Mouse (Mus musculus) hindbrain, embryonic 10.5 days (tissue): ENCODE results near the gene Gm3043. TPM values are rescaled to one million over a fixed set of nuclear protein-coding genes. Genes with fewer than 3 reads are reported as not detected.
"Not testable (repeated sequence)": the region's sequence is repeated elsewhere in the genome, so short reads cannot be mapped to it uniquely, and the experiment has no call there.

Source experiments
- DNase-seq: peaks from one replicate; pipeline ENCODE4 v3.0.0-alpha.2; 2017; ENCODE audit warnings: low spot score
- H3K27ac ChIP-seq: fragments of 300-500 bp; sonication (generic); 2 replicates; pipeline ENCODE4 v1.5.1; 2016; ENCODE audit warnings: mild to moderate bottlenecking, moderate library complexity
- H3K27me3 ChIP-seq: fragments of 300-500 bp; sonication (generic); 2 replicates; pipeline ENCODE4 v1.6.1; 2016; ENCODE audit warnings: mild to moderate bottlenecking; ENCODE audit not compliant: poor library complexity, insufficient read depth, severe bottlenecking
- H3K36me3 ChIP-seq: fragments of 300-500 bp; sonication (generic); 2 replicates; pipeline ENCODE4 v1.6.1; 2016; ENCODE audit warnings: mild to moderate bottlenecking, moderate library complexity
- H3K4me1 ChIP-seq: fragments of 300-500 bp; sonication (generic); replicated peaks from 2 replicates; pipeline ENCODE4 v1.6.1; 2016; ENCODE audit warnings: mild to moderate bottlenecking
- H3K4me3 ChIP-seq: fragments of 300-500 bp; sonication (generic); 2 replicates; pipeline ENCODE4 v1.5.1; 2016; ENCODE audit warnings: mild to moderate bottlenecking, moderate library complexity
- H3K9me3 ChIP-seq: fragments of 300-500 bp; sonication (generic); 2 replicates; pipeline ENCODE4 v1.6.1; 2016; ENCODE audit warnings: mild to moderate bottlenecking, moderate library complexity
- WGBS: fragments of 180-500 bp; shearing (Covaris S2); methylation state at CpG from one replicate; pipeline ENCODE4 v1.1.7; 2016; 5-methylcytosine and 5-hydroxymethylcytosine counted together
- polyA plus RNA-seq: library from polyadenylated mRNA; unstranded; fragments of >200 nt; fragmentation: Nextera tagmentation; extraction: Ambion mirVana; gene quantifications from 2 replicates; pipeline ENCODE4 v1.2.1, GENCODE M21; 2016

Gene Gm3043
- not detected in 2 replicates for polyA plus RNA-seq

GRCm38 (mm10) chr14:3688483-3688882 lies at the start of gene Gm3043:
Gene Gm3043, plus strand, starts transcription at chr14:3688783.
- H3K4me1 ChIP-seq, H3K9me3 ChIP-seq, H3K36me3 ChIP-seq, H3K27me3 ChIP-seq, H3K4me3 ChIP-seq, DNase-seq, H3K27ac ChIP-seq: not testable (repeated sequence)
- WGBS: no CpG with 5 or more reads among the region's 3 CpGs

- H3K4me3 ChIP-seq, H3K9me3 ChIP-seq, H3K27me3 ChIP-seq, DNase-seq, H3K27ac ChIP-seq, H3K36me3 ChIP-seq, H3K4me1 ChIP-seq: not testable (repeated sequence)
- no CpG with 5 or more reads among the region's 32 CpGs for WGBS
Observed at GRCm38 (mm10) chr14:3651730-3652129, 36.9 kb upstream of the Gm3043 start, which contains the start of gene Gm3020. Gene Gm3020, plus strand, starts transcription at chr14:3652030.

Other genes with a start within 250 kb of the Gm3043 start
- gene Gm10408, start 239.4 kb upstream of the Gm3043 start, polyA plus RNA-seq: not detected in 2 replicates
- not detected in 2 replicates for gene Gm3012, start 54.3 kb upstream of the Gm3043 start, polyA plus RNA-seq
- 1.0 and 1.6 TPM in 2 replicates for gene Gm3020, start 36.8 kb upstream of the Gm3043 start, polyA plus RNA-seq
- 0.16 and 0.37 TPM in 2 replicates for gene Gm3002, start 121.3 kb downstream of the Gm3043 start, polyA plus RNA-seq
- not detected in 2 replicates for gene Gm3033, start 157.5 kb downstream of the Gm3043 start, polyA plus RNA-seq
- not detected in 2 replicates for gene Gm2916, start 195.4 kb downstream of the Gm3043 start, polyA plus RNA-seq
- gene Gm3029, start 243.0 kb downstream of the Gm3043 start, polyA plus RNA-seq: not detected in 2 replicates